ENCODE assay signal across 16 mouse cellular contexts in the genomic region with DNA sequence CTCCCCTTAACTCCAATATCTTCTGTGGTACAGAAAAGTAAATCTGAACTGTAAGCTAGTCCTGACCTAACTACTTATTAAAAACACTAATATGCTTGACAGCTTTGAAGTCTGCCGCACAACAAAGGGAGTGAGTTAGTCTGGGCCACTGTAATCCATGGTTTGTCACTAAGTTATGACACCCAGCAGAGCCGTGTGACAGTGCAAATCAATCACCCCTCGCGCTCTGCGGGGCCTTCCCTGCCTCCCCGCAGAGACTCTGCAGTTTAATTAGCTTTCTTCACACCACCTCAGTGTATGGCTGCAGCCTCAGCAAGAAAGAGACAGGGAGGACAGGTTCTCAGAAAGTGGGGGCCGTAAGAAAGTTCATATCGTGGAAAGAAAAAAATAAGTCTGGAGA. TPM values are rescaled to one million over a fixed set of nuclear protein-coding genes. Genes with fewer than 3 reads are reported as not detected.
DNase-seq lines count a peak whose midpoint lies in the region; ATAC-seq and TF ChIP-seq lines count a peak whose summit lies in the region.
"Had no signal": no experiment of that assay in that cellular context is flagged by ENCODE, and none has a peak within 500 bp of the region (broad histone marks: within the 10 kb centered on the region; RNA-seq: fewer than 3 reads in every experiment).

No protein-coding gene starts in this region.

- no peak overlapping the region for H3K4me3 ChIP-seq in lung, embryonic 14.5 days (ENCODE audit: low read depth, low read length)
- no peak overlapping the region for H3K4me3 ChIP-seq in forebrain, embryonic 16.5 days (replicated peaks; ENCODE audit: low read length)
- no peak overlapping the region for H3K4me3 ChIP-seq in midbrain, embryonic 11.5 days (ENCODE audit: low read depth, low read length)
- H3K4me3 ChIP-seq: erythroblast, embryonic 14.5 days had no signal

- H3K4me1 ChIP-seq in lung, embryonic 14.5 days (ENCODE audit: insufficient read depth), result no peaks in the 10 kb centered on the region
- no peaks in the 10 kb centered on the region for H3K4me1 ChIP-seq in forebrain, embryonic 16.5 days (replicated peaks; ENCODE audit: control insufficient read depth, insufficient read depth, low read length)
- peaks cover 27% of the 10 kb centered on the region for H3K4me1 ChIP-seq in midbrain, embryonic 11.5 days (ENCODE audit: control insufficient read depth, insufficient read depth, low read length)

- ATAC-seq in lung, embryonic 14.5 days (ENCODE audit: insufficient read depth), result no peak
- peak; percentile 38; the same call in 1 of the 2 replicates for ATAC-seq in forebrain, embryonic 16.5 days
- ATAC-seq in midbrain, embryonic 11.5 days (ENCODE audit: low FRiP score), result peak; percentile 73

- WGBS in lung, embryonic 14.5 days, result 13% methylated on average over 8 of the region's 8 CpGs
- 5% methylated on average over 8 of the region's 8 CpGs for WGBS in forebrain, embryonic 16.5 days
- 4% methylated on average over 8 of the region's 8 CpGs for WGBS in midbrain, embryonic 11.5 days

- 0 out of 2 replicates have a peak overlapping the region, but pooled peaks have one; percentile 24 for H3K27ac ChIP-seq in lung, embryonic 14.5 days (ENCODE audit: low read depth)
- H3K27ac ChIP-seq in forebrain, embryonic 16.5 days (ENCODE audit: low read length), result no peak overlapping the region
- peak overlapping the region; percentile 51; the same call in 1 of the 2 replicates for H3K27ac ChIP-seq in midbrain, embryonic 11.5 days (ENCODE audit: low read depth, low read length)

- H3K4me2 ChIP-seq in lung, embryonic 14.5 days, result no peak overlapping the region
- H3K4me2 ChIP-seq in forebrain, embryonic 16.5 days (ENCODE audit: low read length), result no peak overlapping the region
- no peak overlapping the region for H3K4me2 ChIP-seq in midbrain, embryonic 11.5 days

- TF ChIP-seq CTCF in lung, embryonic 14.5 days (IDR thresholded peaks at IDR 0.05; ENCODE audit: low read depth), result no peak

- DNase-seq in lung, embryonic 14.5 days, result peak; percentile 49
- no peak for DNase-seq in lung, adult 18-20 months
- peak; percentile 84 for DNase-seq in midbrain, embryonic 11.5 days (ENCODE audit: low spot score, missing footprints)
- DNase-seq in retina, postnatal 1 day, result peak; percentile 60
- DNase-seq in urinary bladder, postnatal 4 days (ENCODE audit: low spot score in 2 of 2), result no peak
- DNase-seq in adrenal gland, postnatal 25 days, result no peak
- no peak for DNase-seq in spleen, adult 12 weeks (ENCODE audit: low spot score)
- DNase-seq: cerebellum, adult 9-11 months; lung, postnatal 14 days had no signal

- no peaks in the 10 kb centered on the region for H3K9me3 ChIP-seq in lung, embryonic 14.5 days (ENCODE audit: low read depth, low read length)
- no peaks in the 10 kb centered on the region for H3K9me3 ChIP-seq in forebrain, embryonic 16.5 days (ENCODE audit: control insufficient read depth, low read length)
- H3K9me3 ChIP-seq in midbrain, embryonic 11.5 days (ENCODE audit: control insufficient read depth, low read length), result no peaks in the 10 kb centered on the region

- H3K36me3 ChIP-seq in lung, embryonic 14.5 days (ENCODE audit: insufficient read depth), result no peaks in the 10 kb centered on the region
- H3K36me3 ChIP-seq in forebrain, embryonic 16.5 days (ENCODE audit: control insufficient read depth, insufficient read depth), result no peaks in the 10 kb centered on the region
- no peaks in the 10 kb centered on the region for H3K36me3 ChIP-seq in midbrain, embryonic 11.5 days (ENCODE audit: control insufficient read depth, insufficient read depth, low read length)

- H3K27me3 ChIP-seq in lung, embryonic 14.5 days (ENCODE audit: insufficient read depth, low read length), result no peaks in the 10 kb centered on the region
- no peaks in the 10 kb centered on the region for H3K27me3 ChIP-seq in forebrain, embryonic 16.5 days (replicated peaks; ENCODE audit: control insufficient read depth, insufficient read depth, low read length)
- H3K27me3 ChIP-seq in midbrain, embryonic 11.5 days (ENCODE audit: control insufficient read depth, insufficient read depth, low read length), result no peaks in the 10 kb centered on the region

- no peak overlapping the region for H3K9ac ChIP-seq in lung, embryonic 14.5 days
- no peak overlapping the region for H3K9ac ChIP-seq in forebrain, embryonic 16.5 days (replicated peaks; ENCODE audit: low read depth, low read length)
- H3K9ac ChIP-seq in midbrain, embryonic 11.5 days (ENCODE audit: low read length), result no peak overlapping the region

RNA-seq across cellular contexts. Expression of gene E030025P04Rik, which starts 37.4 kb away (rescaled TPM):
- polyA plus RNA-seq in lung, embryonic 14.5 days (2014; fragmentation: Nextera tagmentation; extraction: Ambion mirVana), result not detected in 2 replicates
- not detected in 2 replicates for polyA plus RNA-seq in forebrain, embryonic 16.5 days (2015; fragmentation: Nextera tagmentation; extraction: Ambion mirVana)
- not detected in 2 replicates for polyA plus RNA-seq in midbrain, embryonic 11.5 days (2014; fragmentation: Nextera tagmentation; extraction: Ambion mirVana)
- total RNA-seq in adrenal gland, postnatal 25 days (2021), result not detected in 2 replicates
- total RNA-seq: heart, postnatal 25 days; left cerebral cortex, postnatal 36 days; neutrophil, adult 5-6 weeks had no signal
- polyA plus RNA-seq: erythroblast, embryonic 14.5 days; gonadal fat pad, adult 2 months; small intestine, adult 2 months had no signal

Comparison
In these comparisons a context has a peak if more than half of its experiments do, and no peak if none do; other contexts are left out.
1. DNase-seq: peak in lung, embryonic 14.5 days (single experiment), midbrain, embryonic 11.5 days (single experiment) and retina, postnatal 1 day (single experiment); none in lung, adult 18-20 months (0 of 2), urinary bladder, postnatal 4 days (0 of 2), adrenal gland, postnatal 25 days (single experiment) and spleen, adult 12 weeks (single experiment).